Mouse (Mus musculus) spleen, adult 12 weeks (tissue): ENCODE measurements around the gene Vps33b.
A peak's percentile ranks its signal among the peaks of the same experiment; 100 is the strongest.

Experiments used
- DNase-seq: peaks from one replicate; pipeline ENCODE4 v3.0.0; 2022; ENCODE audit warnings: low spot score

Gene Vps33b

DNA sequence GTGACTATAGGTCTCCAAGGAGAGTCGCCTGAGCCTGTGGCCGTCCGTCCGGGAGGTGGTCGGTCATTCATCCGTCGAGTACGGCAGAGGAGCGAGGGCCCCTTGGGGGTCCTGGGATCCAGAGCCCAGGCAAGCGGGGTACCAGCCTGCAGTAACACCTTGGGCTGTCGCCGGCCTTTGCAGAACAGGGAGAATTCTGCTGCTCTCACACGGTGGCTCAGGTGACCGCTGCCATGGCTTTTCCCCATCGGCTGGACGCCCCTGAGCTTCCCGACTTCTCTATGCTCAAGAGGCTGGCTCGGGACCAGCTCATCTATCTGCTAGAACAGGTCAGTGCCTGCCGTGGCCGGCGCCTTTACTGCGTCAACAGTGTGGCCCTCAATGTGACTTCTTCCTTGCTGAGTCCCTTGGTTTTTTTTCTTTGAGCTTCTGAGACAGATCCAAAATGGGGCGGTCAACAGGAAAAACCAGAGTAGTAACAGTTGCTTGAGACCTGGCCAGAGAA, 354 bp downstream of the Vps33b start:
- no peak for DNase-seq

DNA sequence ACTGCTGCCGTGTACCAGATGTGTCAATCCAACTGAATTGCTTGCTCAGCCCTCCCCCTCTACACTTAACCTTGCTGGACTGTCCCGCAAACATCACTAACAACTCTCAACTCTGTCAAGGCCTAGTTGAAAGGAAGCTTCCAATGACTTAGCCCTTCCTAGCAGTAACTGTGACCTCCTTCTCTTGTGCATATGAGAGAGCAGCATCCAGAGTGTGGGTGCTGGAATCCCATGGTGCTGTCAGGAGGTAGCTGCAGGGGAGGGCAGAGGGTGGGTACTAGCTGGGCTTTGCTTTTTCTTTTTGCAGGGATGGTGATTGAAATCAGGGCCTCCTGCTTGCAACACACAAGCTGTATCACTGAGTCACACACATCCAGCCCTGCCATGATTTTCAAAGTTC, 4.0 kb downstream of the Vps33b start:
- DNase-seq = no peak

DNA sequence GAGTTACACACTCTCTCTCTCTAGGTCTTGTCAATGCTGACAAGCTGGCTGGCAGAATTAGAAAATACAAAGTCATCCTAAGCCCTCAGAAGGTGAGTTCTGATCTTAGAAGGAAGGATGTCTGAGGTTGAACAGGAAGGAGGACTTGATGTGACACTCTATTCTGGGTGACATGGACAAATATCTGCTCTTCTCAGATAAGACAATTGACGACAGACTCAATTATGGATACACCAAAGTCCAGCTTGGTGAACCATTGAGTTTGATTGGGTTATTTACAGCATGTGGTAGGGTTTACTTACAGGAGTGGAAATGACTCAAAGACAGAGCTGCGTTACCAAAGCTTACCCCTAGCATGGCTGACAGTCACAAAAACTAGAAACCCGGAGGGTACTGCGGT, 6.9 kb downstream of the Vps33b start:
- no peak for DNase-seq

DNA sequence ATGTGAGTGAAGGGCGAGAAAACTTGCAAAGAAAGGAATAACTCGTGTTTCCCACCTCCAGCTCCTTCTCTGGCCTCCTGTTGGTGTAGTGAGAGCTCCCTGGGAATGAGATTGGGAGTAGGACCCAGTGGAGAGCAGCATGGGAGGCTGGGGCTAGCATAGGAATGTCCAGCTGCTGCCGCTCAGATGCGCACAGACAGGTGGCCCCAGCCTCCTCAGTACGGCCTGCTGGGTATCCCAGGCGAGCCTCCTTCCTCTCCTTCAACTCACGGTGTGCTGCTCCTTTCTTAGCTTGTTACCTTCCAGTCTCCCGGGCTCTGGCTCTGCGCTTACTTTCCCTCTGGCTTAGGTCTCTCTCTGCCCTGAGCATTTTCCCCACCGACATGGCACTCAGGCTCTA, 10.6 kb downstream of the Vps33b start:
- no peak for DNase-seq

DNA sequence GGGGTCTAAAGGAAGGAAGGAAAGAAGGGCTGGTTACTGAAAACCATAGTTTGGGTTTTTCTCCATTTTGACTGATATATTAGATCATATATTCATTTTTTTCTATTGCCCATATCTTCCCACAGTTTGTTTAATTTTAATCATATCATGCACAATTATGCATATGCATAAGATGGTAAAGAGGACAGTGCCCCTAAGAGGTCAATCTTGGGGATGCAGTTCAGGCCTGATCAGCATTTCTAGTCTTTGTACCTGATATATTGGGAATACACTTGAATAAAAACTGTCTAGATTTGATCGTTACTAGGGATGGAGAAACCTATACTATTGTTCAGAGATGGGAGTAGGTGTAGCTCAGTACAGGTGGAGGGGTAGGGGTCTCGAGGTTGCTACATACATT, 11.5 kb downstream of the Vps33b start:
- DNase-seq = no peak

DNA sequence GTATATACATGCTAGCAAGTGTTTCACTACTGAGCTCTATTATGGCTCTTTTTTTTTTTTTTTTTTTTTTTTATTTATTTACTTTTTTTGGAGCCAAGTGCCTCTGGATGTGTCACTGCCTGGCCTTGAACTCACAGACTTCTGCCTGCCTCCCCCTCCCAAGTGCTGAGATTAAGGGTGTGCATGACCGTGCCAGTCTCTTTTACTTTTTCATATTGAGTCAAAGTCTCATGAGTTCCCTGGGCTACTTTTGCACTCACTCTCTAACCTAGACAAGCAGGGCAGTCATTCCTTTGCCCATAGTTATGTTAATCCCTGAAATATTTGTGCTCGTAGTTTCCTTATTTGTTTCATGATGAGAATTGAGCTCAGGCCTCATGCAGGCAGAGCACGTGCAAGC, 12.2 kb downstream of the Vps33b start:
- no peak for DNase-seq

DNA sequence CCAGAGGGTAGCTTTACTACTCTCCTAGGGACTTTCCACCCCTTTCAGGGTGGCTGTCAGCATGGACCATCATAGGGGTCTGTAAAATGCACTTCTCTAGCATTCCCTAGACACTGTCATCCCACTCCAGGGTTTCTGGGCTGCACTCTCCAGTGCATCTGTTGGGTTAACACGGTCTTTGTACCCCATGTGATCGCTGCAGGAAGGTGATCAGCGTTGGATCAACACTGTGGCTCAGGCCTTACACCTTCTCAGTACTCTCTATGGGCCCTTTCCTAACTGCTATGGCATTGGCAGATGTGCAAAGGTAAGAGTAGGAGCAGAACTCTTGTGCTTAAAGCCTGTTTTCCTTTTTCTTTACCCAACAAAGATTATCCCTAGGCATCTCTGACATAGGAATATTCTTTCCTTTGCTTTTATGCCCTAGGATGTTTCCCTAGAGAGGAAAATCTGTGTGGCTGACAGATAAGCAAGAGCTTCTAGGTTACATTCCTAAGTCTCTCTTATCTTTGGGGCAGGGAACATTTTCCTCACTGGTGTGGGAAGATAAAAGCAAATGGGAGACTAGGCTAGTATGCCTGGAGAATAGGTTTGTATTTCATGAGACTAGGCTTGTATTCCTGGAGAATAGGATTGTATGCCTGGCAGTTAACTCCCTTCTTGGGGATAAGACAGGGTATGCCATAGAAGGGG, 13.9 kb downstream of the Vps33b start:
- no peak for DNase-seq

DNA sequence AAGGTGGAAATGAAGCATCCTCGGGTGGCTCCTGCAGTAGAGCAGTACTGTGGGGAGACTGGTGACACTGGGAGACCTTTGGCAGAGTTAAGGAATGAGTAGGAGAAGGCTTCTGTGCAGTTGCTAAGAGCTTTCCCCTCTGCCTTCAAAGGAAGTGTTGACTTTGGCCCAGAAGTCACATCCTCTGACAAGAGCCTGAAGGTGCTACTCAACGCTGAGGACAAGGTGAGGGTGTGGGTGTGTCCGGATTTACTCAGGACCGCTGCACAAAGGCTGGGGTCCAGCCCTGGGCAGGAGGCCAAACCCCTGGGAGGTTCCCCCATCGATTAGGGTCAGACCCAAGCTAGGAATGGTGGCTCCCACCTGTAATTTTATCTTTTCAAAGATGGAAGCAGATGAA, 14.9 kb downstream of the Vps33b start:
- DNase-seq = no peak

DNA sequence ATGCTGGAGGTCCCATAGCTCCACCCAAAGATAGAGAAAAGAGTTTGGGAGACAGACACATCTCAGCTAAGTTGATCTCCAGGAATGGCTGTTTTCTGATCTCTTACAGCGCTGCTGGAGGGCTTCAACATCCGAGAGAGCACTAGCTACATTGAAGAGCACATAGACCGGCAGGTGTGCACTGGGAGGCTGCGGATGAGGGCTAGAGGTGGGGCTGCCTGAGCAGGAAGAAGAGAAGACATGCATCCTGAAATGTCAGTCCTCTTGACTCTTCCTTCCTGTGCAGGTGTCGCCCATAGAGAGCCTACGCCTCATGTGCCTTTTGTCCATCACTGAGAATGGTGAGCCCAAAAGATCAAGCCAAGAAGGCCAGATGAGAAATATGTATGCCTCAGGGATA, 16.3 kb downstream of the Vps33b start:
- no peak for DNase-seq

DNA sequence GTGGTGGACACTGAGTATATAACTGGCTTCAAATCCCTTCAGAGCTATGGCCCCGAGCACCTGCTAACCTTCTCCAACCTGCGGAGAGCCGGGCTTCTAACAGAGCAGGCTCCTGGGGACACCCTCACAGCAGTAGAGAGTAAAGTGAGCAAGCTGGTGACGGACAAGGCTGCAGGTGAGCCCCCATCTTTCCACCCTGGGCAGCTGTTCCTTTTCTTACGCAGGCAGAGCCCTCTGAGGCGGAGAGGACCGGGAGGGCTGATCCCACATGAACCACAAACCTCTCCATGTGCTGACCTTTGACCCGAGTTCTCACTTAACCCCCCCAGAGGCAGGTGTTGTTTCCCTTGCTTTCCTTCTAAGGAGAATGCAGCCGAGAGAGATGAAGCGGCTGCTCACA, 18.3 kb downstream of the Vps33b start:
- DNase-seq = no peak

DNA sequence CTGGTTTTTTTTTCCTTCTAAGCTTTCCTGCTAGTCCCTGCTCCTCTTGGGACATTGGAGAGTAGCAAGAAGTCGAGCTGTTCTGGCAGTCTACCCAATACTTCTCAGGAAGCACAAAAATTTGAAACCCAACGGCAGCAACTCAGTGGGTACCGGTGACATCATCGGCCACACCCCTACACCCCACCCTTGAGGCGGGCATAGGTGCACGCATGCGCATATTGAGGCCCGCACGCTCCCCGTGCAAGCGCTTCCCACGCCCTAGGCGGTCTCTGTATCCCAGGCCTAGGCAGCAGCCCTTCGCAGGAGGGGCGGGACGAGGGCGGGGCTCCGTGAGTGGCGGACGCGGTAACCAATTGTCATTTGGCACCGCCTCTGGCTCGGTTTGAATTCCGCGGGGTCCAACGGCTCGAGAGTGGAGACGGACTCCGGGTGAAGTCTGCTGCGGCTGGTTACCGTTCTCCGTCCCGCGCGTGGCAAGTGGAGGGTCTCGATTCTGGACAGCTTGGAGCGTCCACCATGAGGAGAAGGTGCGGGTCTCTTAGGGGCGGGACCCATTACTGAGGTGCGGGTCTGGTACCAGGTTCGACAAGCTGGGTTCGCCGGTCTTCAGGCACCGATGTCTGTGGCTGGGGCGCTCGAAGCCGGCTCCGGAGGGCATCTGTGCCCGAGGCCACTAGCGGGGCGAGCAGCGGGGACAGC, 24.8 kb downstream of the Vps33b start, which contains the start of gene Prc1:
Prc1 (plus strand) TSS at position 389 of the 702 bp plus-strand sequence.
- peak; percentile 99 for DNase-seq

DNA sequence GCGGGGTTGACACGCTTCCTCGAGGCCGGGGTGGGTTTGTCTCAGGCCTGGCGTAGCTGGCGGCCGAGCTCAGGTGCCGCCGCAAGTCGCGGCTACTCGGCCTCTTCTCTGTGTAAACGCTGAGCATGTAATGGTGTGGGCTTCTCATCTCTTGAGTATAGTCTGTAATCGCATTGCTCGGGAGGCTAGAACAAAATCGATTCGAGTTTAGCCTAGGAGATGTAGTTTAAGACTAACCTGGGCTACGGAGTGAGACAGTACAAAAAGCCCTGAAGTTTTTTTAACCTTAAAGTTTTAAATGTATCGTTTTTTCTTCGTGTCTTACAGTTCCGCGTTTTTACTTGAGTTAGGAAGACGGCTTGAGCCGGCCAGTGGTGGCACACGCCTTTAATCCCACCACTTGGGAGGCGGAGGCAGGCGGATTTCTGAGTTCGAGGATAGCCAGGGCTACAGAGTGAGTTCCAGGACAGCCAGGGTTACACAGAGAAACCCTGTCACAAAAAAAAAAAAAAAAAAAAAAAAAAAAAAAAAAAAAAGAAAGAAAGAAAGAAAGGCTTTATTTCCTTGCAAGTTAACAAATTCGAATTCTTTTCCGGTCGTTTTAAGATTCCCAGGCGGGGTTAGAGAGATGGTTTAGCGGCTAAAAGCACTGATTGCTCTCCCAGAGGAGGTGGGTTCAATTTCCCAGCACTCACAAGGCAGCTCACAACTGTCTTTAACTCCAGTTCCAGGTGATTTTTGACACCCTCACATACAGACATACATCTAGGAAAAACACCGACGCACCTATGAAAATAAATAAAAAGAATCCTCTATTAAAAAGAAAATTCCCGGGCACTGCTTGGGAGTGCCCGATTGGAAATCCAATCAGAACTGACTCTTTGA, 25.6 kb downstream of the Vps33b start:
- no peak for DNase-seq

DNA sequence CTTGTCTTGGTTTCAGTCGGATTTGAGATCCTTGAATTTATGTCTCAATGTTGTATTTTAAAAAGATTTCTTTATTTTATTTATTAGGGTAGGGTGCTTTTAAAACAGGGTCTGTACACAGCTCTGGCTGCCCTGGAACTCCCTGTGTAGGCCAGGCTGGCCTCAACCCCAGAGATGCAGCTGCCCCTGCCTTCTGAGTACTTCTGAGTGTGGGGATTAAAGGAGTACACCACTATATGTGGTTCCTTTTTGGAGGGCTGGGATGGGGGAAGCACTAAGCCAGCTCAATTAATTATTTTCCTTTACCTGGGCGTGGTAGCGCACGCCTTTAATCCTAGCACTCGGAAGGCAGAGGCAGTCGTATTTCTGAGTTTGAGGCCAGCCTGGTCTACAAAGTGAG, 27.0 kb downstream of the Vps33b start:
- no peak for DNase-seq

DNA sequence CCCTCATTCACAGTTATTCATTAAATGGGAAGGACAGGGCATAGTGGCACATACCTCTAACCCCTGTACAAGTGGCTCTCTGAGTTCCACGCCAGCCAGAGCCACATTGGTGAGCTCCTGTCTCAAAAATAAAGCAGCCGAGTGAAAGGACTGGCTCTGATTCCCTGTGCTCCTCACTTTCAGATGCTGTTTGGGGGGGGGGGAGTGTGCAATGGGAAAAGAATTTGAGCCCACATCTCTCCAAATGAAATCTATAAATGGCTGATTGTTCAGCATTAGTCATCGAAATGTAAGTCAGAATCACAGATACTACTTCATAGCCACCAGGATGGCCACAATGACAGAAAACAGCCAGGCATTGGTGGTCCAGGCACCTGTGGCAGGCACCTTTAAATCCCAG, 27.6 kb downstream of the Vps33b start:
- DNase-seq = no peak

DNA sequence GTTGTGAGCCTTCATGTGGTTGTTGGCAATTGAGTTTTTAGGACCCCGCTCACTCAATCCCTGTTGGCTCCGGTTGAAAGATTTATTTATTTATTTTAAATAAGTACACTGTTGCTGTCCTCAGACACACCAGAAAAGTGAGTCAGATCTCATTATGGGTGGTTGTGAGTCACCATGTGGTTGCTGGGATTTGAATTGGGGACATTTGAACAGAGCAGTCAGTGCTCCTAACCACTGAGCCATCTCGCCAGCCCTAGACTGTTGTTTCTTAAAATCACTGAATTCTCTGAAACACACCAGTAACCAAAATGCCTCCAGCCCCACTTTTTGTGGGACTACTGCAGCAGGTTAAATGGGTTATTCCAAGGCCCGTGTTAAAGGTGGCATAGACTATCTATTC, 29.3 kb downstream of the Vps33b start:
- no peak for DNase-seq

DNA sequence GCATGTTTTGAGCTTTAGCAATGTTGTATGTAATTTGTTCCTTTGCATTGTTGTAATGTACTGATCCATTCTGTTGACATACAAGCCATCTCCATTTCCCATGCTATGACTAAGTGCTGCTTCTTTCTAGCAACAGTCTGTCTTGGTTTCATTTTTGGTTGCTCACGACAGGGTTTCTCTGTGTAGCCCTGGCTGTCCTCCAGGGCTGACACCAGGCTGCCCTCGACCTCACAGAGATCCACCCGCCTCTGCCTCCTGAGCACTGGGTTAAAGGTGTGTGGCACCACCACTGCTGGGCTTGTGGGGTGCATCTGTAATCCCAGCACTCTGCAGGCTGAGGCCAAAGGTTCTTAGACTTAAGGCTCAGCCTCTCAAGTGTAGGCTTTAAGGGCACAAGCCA, 30.1 kb downstream of the Vps33b start:
- no peak for DNase-seq

DNA sequence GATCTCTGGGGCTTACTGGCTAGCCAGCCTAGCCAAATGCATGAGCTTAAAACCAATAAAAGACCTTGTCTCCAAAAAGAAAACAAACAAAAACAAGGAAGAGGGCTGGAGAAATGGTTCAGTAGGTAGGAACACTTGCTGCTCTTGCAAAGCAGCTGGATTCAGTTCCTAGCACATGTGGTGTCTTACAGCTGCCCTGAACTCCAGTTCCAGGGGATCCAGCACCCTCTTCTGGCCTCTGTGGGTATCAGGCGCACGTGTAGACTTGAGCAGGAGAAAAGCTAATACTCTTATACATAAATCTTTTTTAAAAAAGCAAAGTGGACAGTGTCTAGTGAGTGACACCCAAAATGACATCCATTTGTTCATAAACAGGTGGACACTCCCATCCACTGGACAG, 32.1 kb downstream of the Vps33b start:
- no peak for DNase-seq

DNA sequence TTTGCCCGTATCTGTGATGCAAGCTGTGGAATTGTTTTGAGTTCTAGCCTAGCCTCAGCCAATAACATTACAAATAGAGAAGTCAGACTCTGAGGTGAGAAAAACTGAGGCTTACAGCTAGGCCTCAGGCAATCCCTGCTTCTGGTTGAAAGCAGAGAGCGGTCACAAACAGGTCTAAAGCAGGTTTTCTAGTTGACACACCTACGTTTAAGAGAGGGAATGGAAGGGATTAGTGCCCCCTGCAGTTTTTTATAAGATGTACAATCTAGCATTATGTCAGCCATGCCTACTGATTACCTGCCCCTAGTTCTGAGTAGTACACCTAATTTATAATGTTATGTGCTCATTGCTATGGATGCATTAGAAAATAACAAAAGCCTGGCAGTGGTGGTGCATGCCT, 38.3 kb downstream of the Vps33b start:
- no peak for DNase-seq

DNA sequence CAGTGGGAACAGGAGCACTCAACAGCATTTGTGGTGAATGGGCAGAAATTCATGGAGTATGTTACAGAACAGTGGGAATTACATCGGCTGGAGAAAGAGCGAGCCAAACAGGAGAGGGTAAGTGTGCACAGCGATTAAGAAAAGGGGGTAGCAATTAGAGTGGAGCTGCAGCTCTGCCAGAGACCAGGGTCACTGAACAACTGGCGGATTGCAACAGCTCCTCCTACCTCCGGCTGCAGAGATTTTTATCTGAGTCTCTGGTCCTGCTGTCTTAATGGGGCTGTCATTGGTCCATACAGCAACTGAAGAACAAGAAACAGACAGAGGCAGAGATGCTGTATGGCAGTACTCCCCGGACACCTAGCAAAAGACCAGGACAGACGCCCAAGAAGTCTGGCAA, 41.3 kb downstream of the Vps33b start:
- no peak for DNase-seq

DNA sequence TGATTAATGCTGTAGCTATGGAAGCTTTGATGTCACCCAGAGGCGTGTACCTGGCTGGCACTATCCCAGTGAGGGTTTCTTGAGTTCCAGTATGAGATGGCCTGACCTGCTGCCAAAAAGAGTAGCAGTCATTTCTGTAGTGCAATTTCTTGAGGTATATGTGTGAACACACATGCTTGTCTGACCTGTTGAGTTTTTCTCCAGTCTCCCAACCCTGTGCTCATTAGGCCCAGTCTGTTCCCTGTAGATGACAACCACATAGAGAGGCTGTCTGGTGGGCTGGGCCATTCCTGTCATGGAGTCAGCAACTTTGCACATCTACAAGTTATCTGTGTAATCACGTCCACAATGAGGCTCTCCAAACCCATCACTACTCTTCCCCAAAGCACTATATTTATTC, 46.3 kb downstream of the Vps33b start:
- no peak for DNase-seq

DNA sequence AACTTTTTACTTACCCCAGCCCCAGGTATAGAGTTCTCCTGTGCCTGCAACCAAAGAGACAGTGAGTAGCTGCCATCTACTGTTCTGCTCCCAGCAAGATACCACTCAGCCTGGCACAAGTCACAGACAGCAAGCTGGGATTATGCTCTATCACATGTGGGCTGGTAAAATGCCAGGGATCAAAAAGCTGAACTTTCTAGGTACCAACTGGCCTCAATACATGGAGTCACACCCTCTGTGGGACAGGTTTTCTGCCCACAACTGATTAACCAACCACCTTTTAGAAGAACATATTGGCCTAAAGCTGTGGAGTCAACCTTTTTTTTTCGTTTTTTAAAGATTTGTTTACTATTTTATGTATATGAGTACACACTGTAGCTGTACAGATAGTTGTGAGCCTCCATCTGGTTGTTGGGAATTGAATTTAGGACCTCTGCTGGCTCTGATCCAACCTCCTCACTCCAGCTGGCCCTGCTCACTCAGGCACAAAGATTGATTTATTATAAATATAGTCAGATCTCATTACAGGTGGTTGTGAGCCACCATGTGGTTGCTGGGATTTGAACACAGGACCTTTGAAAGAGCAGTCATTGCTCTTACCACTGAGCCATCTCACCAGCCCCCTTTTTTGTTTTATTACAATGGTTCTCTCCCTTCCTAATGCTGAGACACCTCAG, 48.1 kb downstream of the Vps33b start:
- DNase-seq = no peak

DNA sequence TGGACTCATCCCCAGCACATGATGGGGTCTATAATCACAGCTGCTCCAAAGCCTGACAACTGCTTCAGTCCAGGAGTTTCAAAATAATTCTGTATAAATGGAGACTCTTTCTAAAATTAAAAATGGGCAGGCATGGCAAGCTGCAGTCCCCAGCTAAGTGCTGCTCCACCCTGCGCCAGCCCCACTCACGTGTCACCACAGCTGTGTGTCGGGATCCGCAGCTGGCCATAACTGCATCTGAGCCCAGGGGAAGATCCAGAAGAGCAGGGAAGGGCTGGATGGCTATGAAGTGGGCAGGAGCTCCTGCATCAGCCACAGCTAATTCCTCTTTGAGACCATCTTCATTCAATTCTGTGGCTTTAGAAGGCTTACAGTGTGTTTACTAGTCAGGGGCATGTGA, 49.2 kb downstream of the Vps33b start:
- DNase-seq = no peak
